Mouse (Mus musculus) lung, embryonic 15.5 days (tissue): ENCODE results near the gene Olfr1109. TPM values are rescaled to one million over a fixed set of nuclear protein-coding genes. Genes with fewer than 3 reads are reported as not detected.

ENCODE experiments used
- ATAC-seq: fragments of 200-750 bp; cut with Nextera tagmentation; 2 replicates; pipeline ENCODE4 v1.8.0; 2017; ENCODE audit warnings: moderate number of reproducible peaks, borderline replicate concordance; ENCODE audit not compliant: low FRiP score, low TSS enrichment; ENCODE audit errors: extremely low read depth
- H3K27ac ChIP-seq: fragments of 300-500 bp; sonication (generic); 2 replicates; pipeline ENCODE4 v1.5.1; 2015; ENCODE audit warnings: moderate library complexity, mild to moderate bottlenecking, inconsistent platforms
- H3K27me3 ChIP-seq: fragments of 300-500 bp; sonication (generic); 2 replicates; pipeline ENCODE4 v1.6.1; 2015; ENCODE audit warnings: inconsistent platforms
- H3K36me3 ChIP-seq: fragments of 300-500 bp; sonication (generic); 2 replicates; pipeline ENCODE4 v1.6.1; 2015; ENCODE audit warnings: inconsistent platforms
- H3K4me1 ChIP-seq: fragments of 300-500 bp; sonication (generic); 2 replicates; pipeline ENCODE4 v1.6.1; 2015; ENCODE audit warnings: inconsistent platforms
- H3K4me2 ChIP-seq: fragments of 300-500 bp; sonication (generic); 2 replicates; pipeline ENCODE4 v1.6.1; 2015; ENCODE audit warnings: inconsistent platforms, mild to moderate bottlenecking, moderate library complexity
- H3K4me3 ChIP-seq: fragments of 300-500 bp; sonication (generic); 2 replicates; pipeline ENCODE4 v1.5.1; 2015; ENCODE audit warnings: mild to moderate bottlenecking, inconsistent platforms
- H3K9ac ChIP-seq: fragments of 300-500 bp; sonication (generic); 2 replicates; pipeline ENCODE4 v1.6.1; 2015; ENCODE audit warnings: inconsistent platforms
- H3K9me3 ChIP-seq: fragments of 300-500 bp; sonication (generic); 2 replicates; pipeline ENCODE4 v1.6.1; 2016; ENCODE audit warnings: inconsistent platforms
- whole genome bisulfite sequencing: fragments of 180-500 bp; shearing (Covaris S2); methylation state at CpG from one replicate; pipeline ENCODE4 v1.1.7; 2015; 5-methylcytosine and 5-hydroxymethylcytosine counted together
- polyA plus RNA-seq: library from polyadenylated mRNA; unstranded; fragments of >200 nt; fragmentation: Nextera tagmentation; extraction: Ambion mirVana; gene quantifications from 2 replicates; pipeline ENCODE4 v1.2.1, GENCODE M21; 2015

Gene Olfr1109
- polyA plus RNA-seq = not detected in 2 replicates

- H3K9ac ChIP-seq = no peak within 1 kb of the TSS
- WGBS = 84% methylated on average over 1 of the region's 1 CpGs
- H3K27ac ChIP-seq = no peak within 1 kb of the TSS
- H3K4me1 ChIP-seq = no peaks in the 10 kb centered on the region
- H3K4me3 ChIP-seq = no peak within 1 kb of the TSS
- H3K9me3 ChIP-seq = no peaks in the 10 kb centered on the region
- H3K27me3 ChIP-seq = no peaks in the 10 kb centered on the region
- no peaks in the 10 kb centered on the region for H3K36me3 ChIP-seq
- no peak within 1 kb of the TSS for H3K4me2 ChIP-seq
- ATAC-seq = no peak
Measured at GRCm38 (mm10) chr2:87095908-87096307, at the start of gene Olfr1109. Olfr1109 (minus strand) TSS chr2:87096008.

- WGBS = 71% methylated on average over 1 of the region's 1 CpGs
- Histone ChIP-seq H3K4me1 (no peaks in the 10 kb centered on the region), H3K4me2 (no peak within 1 kb of the TSS), H3K9me3 (no peaks in the 10 kb centered on the region), H3K27me3 (no peaks in the 10 kb centered on the region), H3K36me3 (no peaks in the 10 kb centered on the region), H3K27ac (no peak within 1 kb of the TSS), H3K9ac (no peak within 1 kb of the TSS), H3K4me3 (no peak within 1 kb of the TSS)
- ATAC-seq = no peak
Measured at GRCm38 (mm10) chr2:87140200-87140599, 44.4 kb upstream of the Olfr1109 start, which contains the start of gene Olfr1110. Olfr1110 (minus strand) TSS chr2:87140300.

- Histone ChIP-seq H3K9me3 (no peaks in the 10 kb centered on the region), H3K36me3 (no peaks in the 10 kb centered on the region), H3K4me2 (no peak within 1 kb of the TSS), H3K4me3 (no peak within 1 kb of the TSS), H3K4me1 (no peaks in the 10 kb centered on the region), H3K27me3 (no peaks in the 10 kb centered on the region), H3K27ac (no peak within 1 kb of the TSS), H3K9ac (no peak within 1 kb of the TSS)
- ATAC-seq = no peak
Measured at GRCm38 (mm10) chr2:87114467-87114866, 18.7 kb upstream of the Olfr1109 start, which contains the start of gene Olfr259. Olfr259 (minus strand) TSS chr2:87114567.

GRCm38 (mm10) chr2:87075717-87076116 lies 20.1 kb downstream of the Olfr1109 start, which contains the start of gene Olfr1107:
Olfr1107 (minus strand) TSS chr2:87075817.
- no peak within 1 kb of the TSS for H3K4me3 ChIP-seq
- H3K36me3 ChIP-seq = no peaks in the 10 kb centered on the region
- no peak within 1 kb of the TSS for H3K9ac ChIP-seq
- no peak for ATAC-seq
- H3K27ac ChIP-seq = no peak within 1 kb of the TSS
- no peaks in the 10 kb centered on the region for H3K9me3 ChIP-seq
- H3K4me1 ChIP-seq = no peaks in the 10 kb centered on the region
- no peak within 1 kb of the TSS for H3K4me2 ChIP-seq
- H3K27me3 ChIP-seq = no peaks in the 10 kb centered on the region
- WGBS = 84% methylated on average over 1 of the region's 1 CpGs

- no peaks in the 10 kb centered on the region for H3K9me3 ChIP-seq
- H3K36me3 ChIP-seq = no peaks in the 10 kb centered on the region
- no peak within 1 kb of the TSS for H3K9ac ChIP-seq
- H3K27me3 ChIP-seq = no peaks in the 10 kb centered on the region
- 49% methylated on average over 1 of the region's 1 CpGs for WGBS
- no peak within 1 kb of the TSS for H3K4me2 ChIP-seq
- no peaks in the 10 kb centered on the region for H3K4me1 ChIP-seq
- H3K27ac ChIP-seq = no peak within 1 kb of the TSS
- no peak for ATAC-seq
- no peak within 1 kb of the TSS for H3K4me3 ChIP-seq
Measured at GRCm38 (mm10) chr2:87052173-87052572, 43.6 kb downstream of the Olfr1109 start, which contains the start of gene Olfr1106. Olfr1106 (minus strand) TSS chr2:87052273.

Other genes starting within 250 kb of the Olfr1109 start
- not detected in 2 replicates for gene Olfr1095, start 244.3 kb downstream of the Olfr1109 start, polyA plus RNA-seq
- gene Gm13723, start 221.2 kb downstream of the Olfr1109 start, polyA plus RNA-seq = not detected in 2 replicates
- gene Olfr1097, start 203.8 kb downstream of the Olfr1109 start, polyA plus RNA-seq = not detected in 2 replicates
- not detected in 2 replicates for gene Olfr1098, start 171.5 kb downstream of the Olfr1109 start, polyA plus RNA-seq
- gene Olfr1099, start 135.3 kb downstream of the Olfr1109 start, polyA plus RNA-seq = not detected in 2 replicates
- gene Olfr1100, start 116.1 kb downstream of the Olfr1109 start, polyA plus RNA-seq = not detected in 2 replicates
- gene Olfr1101, start 104.8 kb downstream of the Olfr1109 start, polyA plus RNA-seq = not detected in 2 replicates
- not detected in 2 replicates for gene Olfr1102, start 97.6 kb downstream of the Olfr1109 start, polyA plus RNA-seq
- not detected in 2 replicates for gene Olfr1104, start 68.9 kb downstream of the Olfr1109 start, polyA plus RNA-seq
- gene Olfr1105, start 59.5 kb downstream of the Olfr1109 start, polyA plus RNA-seq = not detected in 2 replicates
- gene Olfr1106, start 43.7 kb downstream of the Olfr1109 start, polyA plus RNA-seq = not detected in 2 replicates
- not detected in 2 replicates for gene Olfr1107, start 20.2 kb downstream of the Olfr1109 start, polyA plus RNA-seq
- gene Olfr259, start 18.6 kb upstream of the Olfr1109 start, polyA plus RNA-seq = not detected in 2 replicates
- gene Olfr1110, start 44.3 kb upstream of the Olfr1109 start, polyA plus RNA-seq = not detected in 2 replicates
- gene Olfr1111, start 56.6 kb upstream of the Olfr1109 start, polyA plus RNA-seq = not detected in 2 replicates
- not detected in 2 replicates for gene Olfr1112, start 91.8 kb upstream of the Olfr1109 start, polyA plus RNA-seq
- gene Olfr1113, start 113.0 kb upstream of the Olfr1109 start, polyA plus RNA-seq = not detected in 2 replicates
- not detected in 2 replicates for gene Olfr1115, start 152.0 kb upstream of the Olfr1109 start, polyA plus RNA-seq
- not detected in 2 replicates for gene Olfr1116, start 171.5 kb upstream of the Olfr1109 start, polyA plus RNA-seq
- not detected in 2 replicates for gene Olfr1118, start 211.6 kb upstream of the Olfr1109 start, polyA plus RNA-seq